Mouse (Mus musculus) heart, adult 18-20 months (tissue): Measurements from ENCODE around the gene Olfr1019. TPM values are rescaled to one million over a fixed set of nuclear protein-coding genes. Genes with fewer than 3 reads are reported as not detected.

ENCODE experiments used
- DNase-seq, 2 experiments: peaks; one replicate each; pipeline ENCODE4 v3.0.0; 2021 to 2022; ENCODE audit warnings: mixed read lengths in 1 of 2
- long read RNA-seq, 2 experiments: library from polyadenylated mRNA; stranded (forward); transcript quantifications; one replicate each; pipeline ENCODE4 v2.0.0; 2021
- total RNA-seq, 2 experiments: library from RNA; stranded (reverse); gene quantifications; 2 replicates each; pipeline ENCODE4 v1.2.3; 2021

The Olfr1019 gene
- total RNA-seq: not detected
- long read RNA-seq, experiment 1: 0 reads
- long read RNA-seq, experiment 2: 0 reads

DNA sequence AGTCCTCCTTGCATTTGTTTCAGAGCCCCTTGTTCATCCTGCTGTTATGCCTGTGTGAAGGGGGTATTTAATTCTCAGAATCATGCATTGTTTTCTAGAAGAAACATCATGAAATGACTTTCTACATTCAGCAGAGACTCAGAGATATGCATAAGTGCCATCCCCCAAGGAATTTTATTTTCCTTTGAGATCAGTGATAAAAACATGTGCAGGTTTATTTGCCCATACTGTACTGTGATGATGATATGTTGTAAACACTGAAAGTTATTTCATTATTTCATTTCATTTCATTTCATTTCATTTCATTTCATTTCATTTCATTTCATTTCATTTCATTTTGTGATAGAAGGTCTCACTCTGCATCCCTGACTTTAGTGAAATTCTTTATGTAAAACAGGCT, at the start of gene Olfr1019:
TSS of gene Olfr1019 (minus strand) at position 101 of the 400 bp plus-strand sequence.
- DNase-seq: no peak

DNA sequence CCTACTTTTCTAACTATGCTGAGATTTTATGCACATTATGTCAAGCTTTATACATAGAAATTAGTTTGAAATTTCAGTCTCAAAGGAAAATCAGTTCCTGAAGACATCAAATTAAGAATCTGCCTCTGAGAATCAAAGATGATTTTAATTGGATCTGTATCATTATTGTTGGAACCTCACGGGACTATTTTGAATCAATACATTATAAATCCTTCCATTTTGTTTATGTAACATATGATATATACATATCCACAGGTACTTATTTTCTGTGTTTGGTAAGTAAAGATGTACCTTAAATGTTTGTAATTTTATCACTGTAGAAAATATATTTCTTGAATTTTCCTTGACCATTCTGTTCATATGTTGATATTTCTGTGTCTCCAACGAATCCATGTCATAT, 40.1 kb upstream of the Olfr1019 start, which contains the start of gene Olfr1023:
TSS of gene Olfr1023 (plus strand) at position 301 of the 400 bp plus-strand sequence.
- DNase-seq: no peak

DNA sequence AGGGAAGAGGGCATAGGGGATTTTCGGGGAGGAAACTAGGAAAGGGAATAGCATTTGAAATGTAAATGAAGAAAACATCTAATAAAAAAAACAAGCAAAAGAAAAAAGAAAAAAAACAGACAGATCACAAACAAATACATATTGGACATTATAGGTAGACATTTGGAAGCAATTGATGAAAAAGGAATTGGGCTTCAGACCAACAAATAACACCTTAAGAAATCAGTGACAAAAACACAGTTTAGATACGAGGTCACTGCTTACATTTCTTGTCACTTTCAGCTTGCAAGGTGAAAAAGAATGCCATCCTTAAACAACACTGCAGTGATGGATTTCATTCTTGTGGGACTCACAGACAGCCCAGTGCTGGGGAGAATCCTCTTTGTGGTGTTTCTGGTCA, 23.0 kb upstream of the Olfr1019 start, which contains the start of gene Olfr1022:
TSS of gene Olfr1022 (plus strand) at position 301 of the 400 bp plus-strand sequence.
- no peak for DNase-seq

DNA sequence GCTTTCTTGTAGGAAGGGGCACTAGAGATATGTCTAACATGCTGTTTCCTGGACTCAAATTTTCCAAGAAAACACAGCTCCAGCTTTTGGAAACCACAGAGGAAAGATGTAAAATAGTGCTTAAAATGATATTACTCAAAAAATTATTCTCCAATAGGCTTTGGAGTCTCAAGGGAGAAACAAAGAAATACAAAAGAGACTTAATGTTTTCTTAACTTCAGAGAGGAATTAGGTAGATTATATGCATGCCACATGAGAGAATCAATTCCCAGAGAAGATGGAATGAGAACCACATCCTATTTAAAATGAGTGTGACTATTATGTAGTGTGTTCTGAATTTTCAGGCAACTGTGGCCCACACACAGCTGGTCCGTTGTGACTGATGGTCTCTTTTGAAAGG, 1.4 kb upstream of the Olfr1019 start, which contains the start of gene Olfr1020:
TSS of gene Olfr1020 (plus strand) at position 301 of the 400 bp plus-strand sequence.
- DNase-seq: no peak

DNA sequence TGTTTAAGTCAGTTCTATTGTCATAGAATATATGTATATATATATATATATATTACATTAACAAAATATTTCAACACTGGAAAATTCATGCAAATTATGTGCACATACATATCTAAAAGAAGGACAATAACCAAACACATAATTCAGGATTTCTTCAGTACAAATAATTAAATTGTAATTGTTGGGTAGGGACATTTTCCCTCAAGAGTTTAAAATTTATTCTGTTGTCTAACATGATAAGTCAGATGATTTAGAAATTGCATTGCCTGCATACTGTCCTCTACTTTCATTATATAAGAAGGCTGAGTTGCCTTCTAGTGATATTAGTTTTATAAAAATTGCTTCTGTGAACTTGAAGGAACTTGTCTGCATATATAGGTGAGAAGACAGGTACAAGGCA, 27.1 kb downstream of the Olfr1019 start, which contains the start of gene Olfr1018:
TSS of gene Olfr1018 (plus strand) at position 301 of the 400 bp plus-strand sequence.
- no peak for DNase-seq

DNA sequence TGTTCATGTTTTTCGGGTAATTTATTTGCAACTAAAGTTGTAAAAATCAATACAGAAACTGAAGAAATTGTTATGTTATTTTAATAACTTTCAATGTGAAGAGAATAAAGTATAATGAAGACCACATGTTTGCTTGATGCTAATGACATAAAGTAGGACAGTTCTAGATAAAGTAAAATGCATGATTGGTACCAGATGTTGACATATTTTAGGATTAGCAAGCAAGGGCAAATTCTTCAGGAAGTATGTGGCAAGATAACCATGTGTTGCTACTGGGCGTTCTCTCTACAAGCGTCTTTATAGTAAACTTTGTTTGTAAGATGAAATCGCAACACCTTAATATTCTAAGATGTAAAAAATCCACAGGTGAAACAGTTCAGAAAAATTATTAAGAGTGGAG, 40.8 kb downstream of the Olfr1019 start:
- DNase-seq: no peak

DNA sequence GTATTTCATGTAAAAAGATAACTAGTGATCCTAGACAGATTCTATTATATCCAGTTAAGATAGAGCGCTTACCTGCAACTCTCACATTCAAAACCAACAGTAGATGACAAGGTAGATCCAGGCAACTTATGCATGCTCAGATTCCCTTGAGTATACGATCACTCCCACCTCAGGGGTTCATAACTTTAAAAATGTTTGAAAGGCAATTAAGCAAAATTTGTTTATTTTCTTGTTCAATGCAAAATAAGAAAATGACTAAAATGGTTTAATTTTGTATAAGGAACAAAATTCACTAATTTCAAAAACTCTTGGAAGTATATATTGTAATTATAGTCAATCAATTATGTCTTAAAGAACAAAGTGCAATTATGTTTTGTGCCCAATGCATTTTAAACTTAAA, 42.8 kb downstream of the Olfr1019 start, which contains the start of gene Olfr1016:
TSS of gene Olfr1016 (minus strand) at position 101 of the 400 bp plus-strand sequence.
- DNase-seq: no peak

DNA sequence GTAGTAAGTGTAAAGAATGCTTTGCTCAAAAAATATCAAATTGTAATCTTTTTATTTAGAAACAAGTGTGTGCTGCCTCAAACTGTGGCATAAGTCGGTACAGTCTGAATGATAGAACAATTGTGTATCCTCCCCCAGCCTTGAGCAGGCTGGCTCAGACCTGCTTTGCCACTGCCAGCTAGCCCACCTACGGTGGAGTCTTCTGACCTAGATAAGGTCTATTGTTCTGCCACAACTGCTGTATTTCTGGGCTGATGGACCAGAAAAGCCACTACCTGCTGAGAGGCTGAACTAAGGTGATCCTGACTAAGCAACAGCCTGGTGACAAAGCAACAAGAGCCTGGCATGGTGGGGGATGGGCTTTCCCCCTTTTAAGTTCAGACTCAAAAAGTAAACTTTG, 53.0 kb downstream of the Olfr1019 start:
- DNase-seq: no peak

Other genes starting within 250 kb of the Olfr1019 start
- not detected for gene Olfr1000, start 233.6 kb downstream of the Olfr1019 start, total RNA-seq
- gene Olfr1002, start 194.8 kb downstream of the Olfr1019 start, total RNA-seq: not detected
- gene Olfr154, start 181.0 kb downstream of the Olfr1019 start, total RNA-seq: not detected
- not detected for gene Olfr1006, start 166.7 kb downstream of the Olfr1019 start, total RNA-seq
- gene Olfr1008, start 156.1 kb downstream of the Olfr1019 start, total RNA-seq: not detected
- not detected for gene Olfr1009, start 130.1 kb downstream of the Olfr1019 start, total RNA-seq
- gene Olfr1012, start 82.7 kb downstream of the Olfr1019 start, total RNA-seq: not detected
- gene Olfr1013, start 78.4 kb downstream of the Olfr1019 start, total RNA-seq: not detected
- not detected for gene Olfr1014, start 72.8 kb downstream of the Olfr1019 start, total RNA-seq
- gene Olfr1015, start 63.5 kb downstream of the Olfr1019 start, total RNA-seq: not detected
- gene Olfr1016, start 42.9 kb downstream of the Olfr1019 start, total RNA-seq: not detected
- not detected for gene Olfr1018, start 27.0 kb downstream of the Olfr1019 start, total RNA-seq
- gene Olfr1020, start 1.5 kb upstream of the Olfr1019 start, total RNA-seq: not detected
- gene Olfr1022, start 23.1 kb upstream of the Olfr1019 start, total RNA-seq: not detected
- not detected for gene Olfr1023, start 40.2 kb upstream of the Olfr1019 start, total RNA-seq
- gene Olfr1024, start 59.6 kb upstream of the Olfr1019 start, total RNA-seq: not detected
- not detected for gene Olfr1025-ps1, start 69.7 kb upstream of the Olfr1019 start, total RNA-seq
- gene Olfr1026, start 76.1 kb upstream of the Olfr1019 start, total RNA-seq: not detected
- gene Olfr1028, start 105.0 kb upstream of the Olfr1019 start, total RNA-seq: not detected
- gene Olfr1029, start 128.4 kb upstream of the Olfr1019 start, total RNA-seq: not detected
- gene Olfr1030, start 133.8 kb upstream of the Olfr1019 start, total RNA-seq: not detected
- not detected for gene Olfr1031, start 144.8 kb upstream of the Olfr1019 start, total RNA-seq
- not detected for gene Olfr1032, start 160.1 kb upstream of the Olfr1019 start, total RNA-seq
- gene Olfr1033, start 175.2 kb upstream of the Olfr1019 start, total RNA-seq: 1 to 10 TPM; 5.0 to 6.7 TPM
- under 1 TPM; 0.07 to 0.23 TPM for gene Olfr1034, start 200.4 kb upstream of the Olfr1019 start, total RNA-seq
- not detected for gene Olfr1036, start 228.5 kb upstream of the Olfr1019 start, total RNA-seq
- not detected for gene Olfr1037, start 241.9 kb upstream of the Olfr1019 start, total RNA-seq